Mouse (Mus musculus) MEL-GATA-1-ER (cell line): ENCODE measurements around the gene Cyp27a1.

Source experiments
- DNase-seq: peaks from one replicate; pipeline ENCODE4 v3.0.0-alpha.2; 2012; ENCODE audit warnings: low read depth; ENCODE audit errors: extremely low read depth

The Cyp27a1 gene

DNA sequence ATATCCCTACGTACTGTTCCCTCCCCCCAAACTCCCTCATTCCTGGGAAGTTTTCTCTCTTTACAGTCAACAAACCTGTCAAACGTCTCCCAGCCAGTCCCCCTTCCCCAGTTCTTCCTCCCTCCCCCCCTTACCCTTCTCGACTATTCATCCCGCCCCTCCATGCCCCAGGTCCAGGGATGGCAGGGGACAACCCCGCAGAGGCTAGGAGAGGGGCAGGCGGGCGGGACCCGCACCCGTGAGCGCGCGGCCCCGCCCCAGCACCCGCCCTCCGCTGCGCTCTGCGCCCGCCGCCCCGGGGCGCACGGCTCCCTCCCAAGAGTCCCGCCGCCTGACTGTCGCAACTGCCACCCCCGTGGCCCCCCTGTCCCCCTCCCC, 58.1 kb downstream of the Cyp27a1 start:
- no peak for DNase-seq

DNA sequence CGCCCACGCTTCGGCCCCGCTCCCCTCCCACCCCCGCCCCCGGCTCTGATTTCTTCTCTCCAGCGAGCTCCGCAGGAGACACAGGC, 58.3 kb downstream of the Cyp27a1 start, which contains the start of gene Wnt6:
Wnt6 (plus strand) TSS at position 48 of the 86 bp plus-strand sequence.
- DNase-seq: no peak

DNA sequence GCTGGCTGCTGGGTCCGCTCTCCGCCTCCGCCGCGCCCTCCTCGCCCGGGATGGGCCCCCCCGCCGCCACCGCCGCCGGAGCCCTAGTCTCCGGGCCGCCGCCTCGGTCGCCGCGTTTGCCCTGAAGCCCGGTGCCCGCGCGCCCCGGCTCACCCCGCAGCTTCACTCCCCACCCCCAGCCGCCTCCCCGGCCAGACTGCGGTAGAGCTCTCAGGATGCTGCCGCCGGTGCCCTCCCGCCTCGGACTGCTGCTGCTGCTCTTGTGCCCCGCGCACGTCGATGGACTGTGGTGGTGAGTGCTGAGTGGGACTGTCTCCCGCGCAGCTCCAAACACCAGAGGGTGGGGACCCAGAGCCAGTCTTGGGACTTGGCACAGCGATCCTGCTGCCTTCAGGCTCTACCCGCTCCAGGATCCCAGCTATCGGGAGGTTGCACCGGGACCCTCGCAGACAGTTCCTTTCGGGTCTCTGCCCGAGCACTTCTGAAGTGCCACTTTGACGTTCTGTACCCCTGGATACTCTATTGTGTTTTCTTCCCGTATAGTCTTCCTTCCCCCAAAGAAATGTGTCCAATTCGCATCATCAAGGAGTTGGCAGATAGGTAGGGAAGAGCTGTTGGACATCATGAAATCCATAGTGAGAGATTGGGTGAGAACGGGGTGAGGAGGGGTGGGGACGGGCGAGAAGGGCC, 58.7 kb downstream of the Cyp27a1 start:
- DNase-seq: no peak

DNA sequence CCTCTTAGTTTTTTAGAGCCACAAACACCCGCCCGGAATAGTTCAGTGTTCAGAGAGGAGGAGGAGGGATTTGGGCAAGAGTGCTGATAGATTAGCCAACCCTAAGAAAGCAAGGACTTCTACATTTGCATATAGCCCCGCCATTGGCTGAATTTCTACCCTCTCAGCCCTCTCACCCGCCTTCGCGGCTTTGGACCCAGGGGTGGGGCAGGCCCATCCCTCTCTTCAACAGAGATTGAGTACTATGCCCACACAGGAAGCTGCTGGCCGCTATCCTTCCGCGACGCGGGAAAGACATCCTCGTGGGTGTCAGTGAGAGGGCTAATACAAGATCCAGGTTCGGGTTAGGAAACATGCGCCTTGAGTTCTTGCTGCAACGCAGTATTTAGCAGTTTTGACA, 59.8 kb downstream of the Cyp27a1 start:
- DNase-seq: peak; percentile 85

DNA sequence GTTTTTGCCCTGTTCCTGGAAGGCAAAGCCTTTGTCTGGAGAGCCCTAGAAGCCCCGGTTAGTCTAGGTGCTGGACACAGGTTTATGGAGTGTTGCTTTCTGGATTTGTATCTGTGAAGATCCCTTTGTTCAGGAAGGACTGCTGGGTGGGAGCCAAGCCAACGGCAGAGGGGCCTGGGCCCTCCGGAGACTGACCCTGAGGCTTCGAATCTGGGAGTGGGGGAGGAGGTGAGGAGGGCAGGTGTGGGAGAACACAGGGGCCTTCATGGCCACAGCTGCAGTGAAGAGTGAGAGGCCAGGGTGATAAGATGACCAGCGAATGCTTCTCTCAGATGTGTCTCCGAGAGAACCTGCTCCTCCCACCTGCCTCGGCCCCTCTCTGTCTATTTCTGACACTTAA, 60.7 kb downstream of the Cyp27a1 start:
- no peak for DNase-seq

DNA sequence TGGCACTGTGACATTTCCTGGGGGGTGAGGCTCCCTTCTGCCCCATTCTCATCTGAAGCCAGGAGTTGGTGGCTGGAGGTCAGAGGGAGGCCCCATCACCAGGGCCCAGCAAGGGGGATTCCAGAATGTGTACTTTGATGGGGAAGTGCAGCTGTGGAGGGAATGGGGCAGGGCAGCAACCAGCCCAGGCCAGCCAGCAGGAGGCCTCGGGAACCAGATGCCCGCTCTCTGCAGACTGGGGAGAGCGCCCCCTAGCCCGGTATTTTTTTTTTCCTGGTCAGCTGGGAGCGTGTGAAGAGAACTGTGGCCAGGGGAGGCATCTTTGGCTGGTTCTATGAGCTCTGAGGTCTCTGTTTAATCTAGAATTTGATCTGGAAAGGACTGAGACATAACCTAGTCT, 62.4 kb downstream of the Cyp27a1 start:
- no peak for DNase-seq

DNA sequence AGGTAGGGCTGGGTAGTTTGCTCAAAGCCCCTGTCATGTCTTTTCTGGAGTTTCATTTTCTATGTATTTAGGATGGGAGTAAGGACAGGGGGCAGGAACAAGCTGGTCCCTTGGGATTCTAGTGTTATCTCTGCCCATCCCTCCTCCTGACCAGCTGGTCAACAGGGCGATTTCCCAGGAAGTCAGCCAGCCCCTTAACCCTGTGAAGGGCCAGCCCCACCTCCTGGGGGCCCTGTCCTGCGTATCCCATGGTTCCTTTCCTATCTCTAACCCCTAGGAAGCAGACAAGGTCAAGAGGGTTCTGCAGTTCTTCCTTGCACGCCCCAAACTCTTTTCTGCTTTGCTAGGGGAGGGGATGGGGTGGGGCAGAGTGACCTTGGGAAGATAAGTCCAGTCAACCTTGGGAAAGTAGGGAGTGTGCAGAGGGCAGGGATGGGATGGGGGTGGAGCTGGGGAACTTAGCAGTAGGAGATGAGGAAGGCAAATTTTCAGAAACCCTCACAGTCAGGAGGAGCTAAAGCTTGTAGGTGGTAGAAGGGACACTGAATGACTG, 65.6 kb downstream of the Cyp27a1 start:
- no peak for DNase-seq

DNA sequence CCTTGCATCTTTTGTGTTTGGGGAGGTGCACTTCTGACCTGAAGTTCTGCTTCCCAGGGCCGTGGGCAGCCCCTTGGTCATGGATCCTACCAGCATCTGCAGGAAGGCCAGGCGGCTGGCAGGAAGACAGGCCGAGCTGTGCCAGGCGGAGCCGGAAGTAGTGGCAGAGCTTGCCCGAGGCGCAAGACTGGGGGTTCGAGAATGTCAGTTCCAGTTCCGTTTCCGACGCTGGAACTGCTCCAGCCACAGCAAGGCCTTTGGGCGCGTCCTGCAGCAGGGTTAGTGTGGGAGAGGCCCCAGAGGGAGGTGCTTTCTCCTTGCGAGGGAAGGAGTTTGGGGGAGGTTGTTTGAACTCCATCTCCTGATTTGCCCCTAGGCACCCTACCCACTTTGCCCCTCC, 68.7 kb downstream of the Cyp27a1 start:
- DNase-seq: no peak

DNA sequence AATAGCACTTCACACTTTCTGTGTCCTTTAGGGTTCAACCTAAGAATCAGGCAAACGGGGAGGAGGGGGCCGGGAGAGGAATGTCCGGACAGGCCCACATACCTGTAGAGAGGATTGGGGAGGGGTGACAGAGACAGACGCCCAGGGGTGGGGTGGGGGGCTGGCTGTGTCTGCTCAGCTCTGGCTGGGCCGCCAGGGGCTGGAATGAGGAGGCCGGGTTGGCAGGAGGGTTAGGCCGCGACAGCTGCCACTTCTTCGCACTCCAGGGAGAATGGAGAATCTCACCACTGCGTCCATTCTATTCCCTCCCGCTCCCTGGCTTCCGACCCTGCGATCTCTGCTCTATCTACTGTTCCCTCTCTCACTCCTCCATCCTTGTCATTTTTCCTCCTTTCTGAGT, 70.2 kb downstream of the Cyp27a1 start:
- DNase-seq: no peak

DNA sequence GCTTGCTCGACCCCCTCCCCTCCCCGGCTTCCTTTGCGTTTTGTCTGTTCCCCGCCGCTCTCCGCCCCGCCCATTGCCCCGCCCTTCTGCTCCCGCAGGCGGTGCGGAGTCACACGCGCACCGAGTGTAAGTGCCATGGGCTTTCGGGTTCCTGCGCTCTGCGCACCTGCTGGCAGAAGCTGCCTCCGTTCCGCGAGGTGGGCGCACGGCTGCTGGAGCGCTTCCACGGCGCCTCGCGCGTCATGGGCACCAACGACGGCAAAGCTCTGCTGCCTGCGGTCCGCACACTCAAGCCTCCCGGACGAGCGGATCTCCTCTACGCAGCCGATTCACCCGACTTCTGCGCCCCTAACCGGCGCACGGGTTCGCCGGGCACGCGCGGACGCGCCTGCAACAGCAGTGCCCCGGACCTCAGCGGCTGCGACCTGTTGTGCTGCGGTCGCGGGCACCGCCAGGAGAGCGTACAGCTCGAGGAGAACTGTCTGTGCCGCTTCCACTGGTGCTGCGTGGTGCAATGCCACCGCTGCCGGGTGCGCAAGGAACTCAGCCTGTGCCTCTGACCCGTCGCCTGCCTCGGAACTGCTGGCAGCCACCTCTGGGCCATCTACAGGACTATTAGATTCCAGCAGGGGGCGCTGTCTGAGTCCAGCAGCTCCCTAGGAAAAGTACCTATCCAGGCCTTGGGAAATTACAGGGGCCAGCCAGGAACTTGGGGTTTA, 70.8 kb downstream of the Cyp27a1 start:
- DNase-seq: no peak
